Comparison of ENCODE assay signal across 9 mouse cellular contexts in genomic region chr16:25064538-25064937, GRCm38 (mm10).
DNase-seq lines count a peak whose midpoint lies in the region; ATAC-seq lines count a peak whose summit lies in the region.
"Had no signal": no experiment of that assay in that cellular context is flagged by ENCODE, and none has a peak within 500 bp of the region (broad histone marks: within the 10 kb centered on the region; RNA-seq: fewer than 3 reads in every experiment).

No protein-coding gene starts in this region.

- no peak overlapping the region for H3K27ac ChIP-seq in forebrain, embryonic 14.5 days (ENCODE audit: low read depth, low read length)
- no peak overlapping the region for H3K27ac ChIP-seq in hindbrain, embryonic 10.5 days
- H3K27ac ChIP-seq: limb, embryonic 12.5 days had no signal

- H3K27me3 ChIP-seq in forebrain, embryonic 14.5 days (replicated peaks; ENCODE audit: control insufficient read depth, insufficient read depth, low read length): no peaks in the 10 kb centered on the region
- peaks cover 32% of the 10 kb centered on the region for H3K27me3 ChIP-seq in hindbrain, embryonic 10.5 days (ENCODE audit: insufficient read depth, poor library complexity, severe bottlenecking)

- peak; percentile 55 for ATAC-seq in forebrain, embryonic 14.5 days
- peak; percentile 60 for ATAC-seq in megakaryocyte-erythroid progenitor cell, adult 5-6 weeks (replicated peaks; ENCODE audit: low FRiP score, low TSS enrichment, poor library complexity, severe bottlenecking)

- no peak overlapping the region for H3K4me3 ChIP-seq in forebrain, embryonic 14.5 days (ENCODE audit: low read depth, low read length)
- no peak overlapping the region for H3K4me3 ChIP-seq in hindbrain, embryonic 10.5 days
- H3K4me3 ChIP-seq: limb, embryonic 12.5 days had no signal

- DNase-seq in MN1 (ENCODE audit: low spot score): peak; percentile 37
- peak; percentile 33 for DNase-seq in c-Kit-positive CD71-positive TER-119-negative erythroid progenitor cells, embryonic 14.5 days (ENCODE audit: low read depth)
- peak; percentile 92 for DNase-seq in forebrain, embryonic 14.5 days (ENCODE audit: low spot score)
- DNase-seq in hindbrain, embryonic 10.5 days (ENCODE audit: low spot score): peak; percentile 86
- peak; percentile 76 to 81 for DNase-seq in layer of hippocampus, postnatal 36 days
- peak; percentile 73 to 90 for DNase-seq in right cerebral cortex, postnatal 10 days (ENCODE audit: low spot score in 2 of 2)
- peak; percentile 74 for DNase-seq in urinary bladder, postnatal 10 days (ENCODE audit: low spot score)

- H3K9me3 ChIP-seq in forebrain, embryonic 14.5 days (replicated peaks; ENCODE audit: control insufficient read depth, low read length): no peaks in the 10 kb centered on the region
- no peaks in the 10 kb centered on the region for H3K9me3 ChIP-seq in hindbrain, embryonic 10.5 days
- H3K9me3 ChIP-seq: limb, embryonic 12.5 days had no signal

- H3K36me3 ChIP-seq in forebrain, embryonic 14.5 days (ENCODE audit: control insufficient read depth, insufficient read depth, low read length): no peaks in the 10 kb centered on the region
- no peaks in the 10 kb centered on the region for H3K36me3 ChIP-seq in hindbrain, embryonic 10.5 days
- H3K36me3 ChIP-seq: limb, embryonic 12.5 days had no signal

- H3K4me2 ChIP-seq in forebrain, embryonic 14.5 days (ENCODE audit: low read length): no peak overlapping the region
- H3K4me2 ChIP-seq: limb, embryonic 12.5 days had no signal

- no peak overlapping the region for H3K9ac ChIP-seq in forebrain, embryonic 14.5 days (ENCODE audit: low read length)
- H3K9ac ChIP-seq: limb, embryonic 12.5 days had no signal

- peaks cover 8% of the 10 kb centered on the region; the same call in 1 of the 2 replicates for H3K4me1 ChIP-seq in forebrain, embryonic 14.5 days (ENCODE audit: control insufficient read depth, insufficient read depth, low read length)
- H3K4me1 ChIP-seq in hindbrain, embryonic 10.5 days (replicated peaks): peaks cover 9% of the 10 kb centered on the region

- WGBS in forebrain, embryonic 14.5 days: 16% methylated on average over 4 of the region's 4 CpGs
- WGBS in hindbrain, embryonic 10.5 days: 15% methylated on average over 4 of the region's 4 CpGs

Comparison
In these comparisons a context has a peak if more than half of its experiments do, and no peak if none do; other contexts are left out.
1. DNase-seq: peak in every context shown above with its lines; median percentile 92 in forebrain, embryonic 14.5 days; 86 in hindbrain, embryonic 10.5 days; 82 in right cerebral cortex, postnatal 10 days; 78 in layer of hippocampus, postnatal 36 days; 74 in urinary bladder, postnatal 10 days; 37 in MN1; 33 in c-Kit-positive CD71-positive TER-119-negative erythroid progenitor cells, embryonic 14.5 days.